ENCODE assay signal across 19 mouse cellular contexts in genomic region chr6:95575531-95575930, GRCm38 (mm10).
A peak's percentile ranks its signal among the peaks of the same experiment; 100 is the strongest.
DNase-seq lines count a peak whose midpoint lies in the region; ATAC-seq lines count a peak whose summit lies in the region.
"Had no signal": no experiment of that assay in that cellular context is flagged by ENCODE, and none has a peak within 500 bp of the region (broad histone marks: within the 10 kb centered on the region; RNA-seq: fewer than 3 reads in every experiment).

No protein-coding gene starts in this region.

- ATAC-seq in forebrain, embryonic 11.5 days (replicated peaks; ENCODE audit: low FRiP score): no peak
- no peak for ATAC-seq in lung, embryonic 16.5 days (ENCODE audit: low read depth)
- 0 out of 2 replicates have a peak, but pooled peaks have one; percentile 22 for ATAC-seq in embryonic facial prominence, embryonic 14.5 days (ENCODE audit: low read depth)
- ATAC-seq in midbrain, embryonic 11.5 days (ENCODE audit: low FRiP score): no peak
- ATAC-seq: intestine, embryonic 15.5 days had no signal

- WGBS in forebrain, embryonic 10.5 days: 14% methylated on average over 4 of the region's 4 CpGs
- 17% methylated on average over 4 of the region's 4 CpGs for WGBS in forebrain, embryonic 11.5 days
- 56% methylated on average over 4 of the region's 4 CpGs for WGBS in lung, embryonic 16.5 days
- 34% methylated on average over 4 of the region's 4 CpGs for WGBS in embryonic facial prominence, embryonic 14.5 days
- 30% methylated on average over 4 of the region's 4 CpGs for WGBS in midbrain, embryonic 11.5 days

- no peak for DNase-seq in forebrain, embryonic 10.5 days (ENCODE audit: extremely low spot score, low spot score)
- no peak for DNase-seq in forebrain, embryonic 11.5 days (ENCODE audit: low spot score)
- DNase-seq in lung, adult 18-20 months: no peak
- no peak for DNase-seq in embryonic facial prominence, embryonic 14.5 days (ENCODE audit: low spot score)
- peak; percentile 34 for DNase-seq in retina, embryonic 14.5 days (ENCODE audit: low spot score)
- no peak for DNase-seq in midbrain, embryonic 11.5 days (ENCODE audit: low spot score, missing footprints)
- DNase-seq in adrenal gland, adult 2 months: no peak
- DNase-seq: cerebellum, adult 8-10 months; gastrocnemius, postnatal 36 days; heart, postnatal 4 days; spleen, adult 18-20 months; thymus, postnatal 36 days had no signal

- no peak overlapping the region for H3K9ac ChIP-seq in forebrain, embryonic 11.5 days (ENCODE audit: low read length)
- H3K9ac ChIP-seq in lung, embryonic 16.5 days (ENCODE audit: low read length): no peak overlapping the region
- H3K9ac ChIP-seq in embryonic facial prominence, embryonic 14.5 days (ENCODE audit: low read depth, low read length): no peak overlapping the region
- no peak overlapping the region for H3K9ac ChIP-seq in midbrain, embryonic 11.5 days (ENCODE audit: low read length)
- H3K9ac ChIP-seq: heart, embryonic 13.5 days; intestine, embryonic 15.5 days; kidney, embryonic 15.5 days; lung, embryonic 14.5 days had no signal

- H3K4me2 ChIP-seq in forebrain, embryonic 11.5 days (ENCODE audit: low read depth, low read length, severe bottlenecking): no peak overlapping the region
- no peak overlapping the region for H3K4me2 ChIP-seq in lung, embryonic 16.5 days (ENCODE audit: low read depth, low read length)
- no peak overlapping the region for H3K4me2 ChIP-seq in embryonic facial prominence, embryonic 14.5 days (ENCODE audit: low read depth, low read length)
- H3K4me2 ChIP-seq in midbrain, embryonic 11.5 days: no peak overlapping the region
- H3K4me2 ChIP-seq: heart, embryonic 13.5 days; intestine, embryonic 15.5 days; kidney, embryonic 15.5 days; lung, embryonic 14.5 days had no signal

- H3K27ac ChIP-seq in forebrain, embryonic 10.5 days: peak overlapping the region; percentile 72
- no peak overlapping the region for H3K27ac ChIP-seq in forebrain, embryonic 11.5 days (ENCODE audit: low read depth, low read length)
- H3K27ac ChIP-seq in lung, embryonic 16.5 days (ENCODE audit: low read length): peak overlapping the region; percentile 49; the same call in 1 of the 2 replicates
- H3K27ac ChIP-seq in embryonic facial prominence, embryonic 14.5 days (replicated peaks; ENCODE audit: low read depth, low read length): no peak overlapping the region
- no peak overlapping the region for H3K27ac ChIP-seq in midbrain, embryonic 11.5 days (ENCODE audit: low read depth, low read length)
- H3K27ac ChIP-seq: heart, embryonic 13.5 days; kidney, embryonic 15.5 days; layer of hippocampus, adult 2 months had no signal

- H3K27me3 ChIP-seq in forebrain, embryonic 10.5 days (ENCODE audit: poor library complexity, severe bottlenecking): peaks cover 25% of the 10 kb centered on the region
- H3K27me3 ChIP-seq in forebrain, embryonic 11.5 days (ENCODE audit: control insufficient read depth, insufficient read depth, low read length): peaks cover 2% of the 10 kb centered on the region; the same call in 1 of the 2 replicates
- no peaks in the 10 kb centered on the region for H3K27me3 ChIP-seq in lung, embryonic 16.5 days (ENCODE audit: control insufficient read depth, insufficient read depth, low read depth, low read length)
- no peaks in the 10 kb centered on the region for H3K27me3 ChIP-seq in embryonic facial prominence, embryonic 14.5 days (replicated peaks; ENCODE audit: control insufficient read depth, insufficient read depth, low read length)
- H3K27me3 ChIP-seq in midbrain, embryonic 11.5 days (ENCODE audit: control insufficient read depth, insufficient read depth, low read length): no peaks in the 10 kb centered on the region
- H3K27me3 ChIP-seq: CH12.LX; heart, embryonic 13.5 days; intestine, embryonic 15.5 days; kidney, embryonic 15.5 days had no signal

- peaks cover 58% of the 10 kb centered on the region for H3K4me1 ChIP-seq in forebrain, embryonic 10.5 days
- H3K4me1 ChIP-seq in forebrain, embryonic 11.5 days (replicated peaks; ENCODE audit: control insufficient read depth, insufficient read depth, low read length): peaks cover 9% of the 10 kb centered on the region
- H3K4me1 ChIP-seq in lung, embryonic 16.5 days (replicated peaks; ENCODE audit: control insufficient read depth, insufficient read depth, low read length): no peaks in the 10 kb centered on the region; the same call in 1 of the 2 replicates
- 0 out of 2 replicates have a peak, but pooled peaks cover 5% of the 10 kb centered on the region for H3K4me1 ChIP-seq in embryonic facial prominence, embryonic 14.5 days (ENCODE audit: control insufficient read depth, insufficient read depth, low read length)
- H3K4me1 ChIP-seq in midbrain, embryonic 11.5 days (ENCODE audit: control insufficient read depth, insufficient read depth, low read length): peaks cover 21% of the 10 kb centered on the region

- H3K4me3 ChIP-seq in forebrain, embryonic 10.5 days: no peak overlapping the region
- H3K4me3 ChIP-seq in forebrain, embryonic 11.5 days (ENCODE audit: low read depth, low read length): no peak overlapping the region
- no peak overlapping the region for H3K4me3 ChIP-seq in lung, embryonic 16.5 days (ENCODE audit: low read length)
- no peak overlapping the region for H3K4me3 ChIP-seq in embryonic facial prominence, embryonic 14.5 days (ENCODE audit: low read depth, low read length)
- no peak overlapping the region for H3K4me3 ChIP-seq in midbrain, embryonic 11.5 days (ENCODE audit: low read depth, low read length)
- H3K4me3 ChIP-seq: heart, embryonic 13.5 days; intestine, embryonic 15.5 days; kidney, embryonic 15.5 days; layer of hippocampus, adult 2 months had no signal

- H3K36me3 ChIP-seq in forebrain, embryonic 10.5 days (replicated peaks): peaks cover 7% of the 10 kb centered on the region
- H3K36me3 ChIP-seq in forebrain, embryonic 11.5 days (ENCODE audit: control insufficient read depth, insufficient read depth, low read length): no peaks in the 10 kb centered on the region
- no peaks in the 10 kb centered on the region for H3K36me3 ChIP-seq in lung, embryonic 16.5 days (ENCODE audit: control insufficient read depth, insufficient read depth, low read length)
- H3K36me3 ChIP-seq in embryonic facial prominence, embryonic 14.5 days (ENCODE audit: control insufficient read depth, insufficient read depth, low read length): no peaks in the 10 kb centered on the region; the same call in 1 of the 2 replicates
- no peaks in the 10 kb centered on the region for H3K36me3 ChIP-seq in midbrain, embryonic 11.5 days (ENCODE audit: control insufficient read depth, insufficient read depth, low read length)
- H3K36me3 ChIP-seq: intestine, embryonic 15.5 days had no signal

- H3K9me3 ChIP-seq in forebrain, embryonic 10.5 days: no peaks in the 10 kb centered on the region
- H3K9me3 ChIP-seq in forebrain, embryonic 11.5 days (ENCODE audit: control insufficient read depth, low read length): no peaks in the 10 kb centered on the region
- no peaks in the 10 kb centered on the region for H3K9me3 ChIP-seq in lung, embryonic 16.5 days (ENCODE audit: control insufficient read depth, low read length)
- no peaks in the 10 kb centered on the region for H3K9me3 ChIP-seq in embryonic facial prominence, embryonic 14.5 days (ENCODE audit: control insufficient read depth, low read length)
- H3K9me3 ChIP-seq in midbrain, embryonic 11.5 days (ENCODE audit: control insufficient read depth, low read length): no peaks in the 10 kb centered on the region
- H3K9me3 ChIP-seq: heart, embryonic 13.5 days; intestine, embryonic 15.5 days; kidney, embryonic 15.5 days had no signal

Comparison
In these comparisons a context has a peak if more than half of its experiments do, and no peak if none do; other contexts are left out.
1. H3K27ac ChIP-seq: peak in forebrain, embryonic 10.5 days (single experiment) and lung, embryonic 16.5 days (single experiment); none in forebrain, embryonic 11.5 days (single experiment), embryonic facial prominence, embryonic 14.5 days (single experiment) and midbrain, embryonic 11.5 days (single experiment).